Mouse (Mus musculus) MEL (cell line): Measurements from ENCODE around the gene Tmbim4.

Source experiments
- CTCF ChIP-seq, 3 experiments: IDR thresholded peaks in 2 of 3; conservative IDR thresholded peaks in 1 of 3; 2 replicates each; pipeline ENCODE4 v1.5.1; 2011 to 2012; ENCODE audit warnings: low read length in 3 of 3, low read depth in 2 of 3, mild to moderate bottlenecking in 2 of 3, improper control_type of control experiment in 1 of 3, inconsistent platforms in 1 of 3, mixed read lengths in 1 of 3, moderate library complexity in 1 of 3; ENCODE audit not compliant: control insufficient read depth in 1 of 3, insufficient read depth in 1 of 3, poor library complexity in 1 of 3, severe bottlenecking in 1 of 3
- USF1 ChIP-seq: IDR thresholded peaks from 2 replicates; pipeline ENCODE4 v1.6.1; 2014; ENCODE audit warnings: low read depth, mild to moderate bottlenecking, inconsistent platforms, low read length, improper control_type of control experiment, moderate library complexity

DNA sequence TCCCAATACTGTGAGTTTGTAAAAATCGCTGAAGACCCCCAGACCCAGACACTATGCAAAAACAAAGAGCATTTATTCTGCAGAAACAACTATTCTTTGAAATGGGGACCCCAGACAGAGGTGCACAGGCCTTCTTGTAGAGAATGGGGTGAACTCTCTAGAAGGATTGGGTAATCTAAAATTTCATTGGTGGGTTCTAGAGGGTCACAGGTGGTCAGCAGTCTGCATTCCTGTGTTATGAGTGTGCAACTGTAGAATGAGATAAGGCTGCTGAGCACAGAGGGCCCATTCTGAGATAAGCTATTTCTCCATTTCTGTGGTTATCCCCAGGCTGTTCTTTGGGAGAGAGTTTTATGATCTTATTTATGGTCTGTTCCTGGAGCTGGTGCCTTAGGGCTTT is 33.3 kb upstream of the Tmbim4 start:
- TF ChIP-seq USF1 = no peak
- TF ChIP-seq CTCF (IDR thresholded peaks at IDR 0.05 in 2 of 3, conservative IDR thresholded peaks at IDR 0.05 in 1 of 3; ENCODE audit: control insufficient read depth in 1 of 3, insufficient read depth in 1 of 3, low read depth in 2 of 3, low read length in 3 of 3, poor library complexity in 1 of 3, severe bottlenecking in 1 of 3) = no peak
